Mouse (Mus musculus) liver, adult 2 months (tissue): ENCODE measurements at regions not wholly inside any gene's neighbourhood (a gene's known extent, or its start where the extent isn't known, plus 50 kb on each side); places are given as distances from the start of the nearest gene placed in this dataset.

Source experiments
- CTCF ChIP-seq: fragments of 200-500 bp; IDR thresholded peaks from 2 replicates; pipeline ENCODE4 v1.5.1; 2011; ENCODE audit warnings: low read depth, low read length, control low read depth
- POLR2A ChIP-seq: fragments of 200-500 bp; IDR thresholded peaks from 2 replicates; pipeline ENCODE4 v1.6.1; 2011; ENCODE audit warnings: low read length, control low read depth; ENCODE audit not compliant: insufficient read depth; ENCODE audit errors: extremely low read depth

DNA sequence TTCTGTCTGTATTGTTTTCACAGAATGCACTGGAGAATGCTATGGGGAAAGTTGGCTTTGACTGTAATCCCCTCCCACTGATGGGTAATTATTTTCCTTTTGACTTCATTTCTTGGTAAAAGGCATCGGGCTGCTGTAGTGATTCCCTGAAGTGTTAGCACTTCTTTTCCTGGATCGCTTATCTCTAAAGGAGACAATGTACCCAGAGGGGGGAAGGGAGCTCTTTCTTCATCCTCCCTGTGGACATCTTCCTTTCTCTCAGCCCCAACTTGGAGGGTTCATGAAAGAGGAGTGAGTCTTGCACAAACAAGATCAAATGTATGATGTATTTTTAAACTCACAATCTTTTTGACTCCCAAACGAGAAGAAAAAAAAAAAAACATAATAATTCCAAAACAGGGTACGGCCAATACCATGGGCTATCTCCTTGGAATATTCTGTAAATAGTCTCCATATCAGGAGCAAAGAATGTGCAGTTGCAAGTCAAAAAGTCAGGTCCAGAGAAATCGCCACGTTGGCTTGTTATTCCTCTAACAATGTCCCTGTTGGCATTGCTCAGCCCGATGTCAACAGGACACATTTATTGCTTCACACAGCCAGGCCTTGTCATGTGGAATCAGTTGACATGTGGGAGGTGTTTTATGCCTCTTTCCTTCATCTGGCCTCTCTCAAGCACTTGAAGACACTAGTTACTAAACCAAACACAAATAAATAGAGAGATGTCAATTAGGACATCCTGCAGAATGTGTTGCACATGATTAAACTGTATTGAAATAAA, 134.1 kb downstream of the Rdh14 start:
- no peak for TF ChIP-seq POLR2A
- no peak for TF ChIP-seq CTCF
